In the genomic region with DNA sequence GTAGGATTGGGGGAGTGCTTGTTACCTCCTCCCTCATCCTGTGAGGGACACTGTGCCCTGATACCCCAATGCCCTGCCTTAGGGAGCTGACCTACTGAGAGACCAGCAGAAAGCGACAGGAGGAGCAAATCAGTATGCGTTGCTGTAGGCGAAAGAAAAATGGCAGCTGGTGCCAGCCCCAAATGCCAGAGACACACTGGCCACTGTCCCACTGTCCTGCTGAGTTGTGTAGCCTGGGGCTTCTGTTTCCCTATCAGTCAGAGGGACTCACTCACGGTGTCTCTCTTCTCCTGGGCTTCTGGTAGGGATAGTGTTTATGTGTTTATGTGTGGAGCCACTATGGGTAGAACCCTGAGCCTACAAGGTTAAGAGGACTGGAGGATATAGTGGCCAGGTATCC, we compare ENCODE assay signal across 12 mouse cellular contexts. TPM values are rescaled to one million over a fixed set of nuclear protein-coding genes. Genes with fewer than 3 reads are reported as not detected.
A peak's percentile ranks its signal among the peaks of the same experiment; 100 is the strongest.
DNase-seq lines count a peak whose midpoint lies in the region; ATAC-seq and TF ChIP-seq lines count a peak whose summit lies in the region.
"Had no signal": no experiment of that assay in that cellular context is flagged by ENCODE, and none has a peak within 500 bp of the region (broad histone marks: within the 10 kb centered on the region; RNA-seq: fewer than 3 reads in every experiment).

No protein-coding gene starts in this region.

- H3K4me1 ChIP-seq in heart, embryonic 14.5 days (ENCODE audit: control insufficient read depth in 2 of 2, insufficient read depth in 2 of 2, low read length in 2 of 2), result peaks cover 18 to 27% of the 10 kb centered on the region in 2 experiments; a peak in 3 of 4 replicates
- peaks cover 34% of the 10 kb centered on the region for H3K4me1 ChIP-seq in lung, embryonic 15.5 days
- 0 out of 2 replicates have a peak, but pooled peaks cover 2% of the 10 kb centered on the region for H3K4me1 ChIP-seq in embryonic fibroblast, embryonic 13.5 days (ENCODE audit: control insufficient read depth, insufficient read depth, low read length)
- H3K4me1 ChIP-seq in stomach, embryonic 15.5 days, result peaks cover 33% of the 10 kb centered on the region

- DNase-seq in heart, postnatal 4 days, result no peak
- DNase-seq in lung, postnatal 36 days, result no peak
- DNase-seq in right cerebral cortex, postnatal 10 days (ENCODE audit: low spot score in 2 of 2), result no peak
- DNase-seq in urinary bladder, postnatal 4 days (ENCODE audit: low spot score in 2 of 2), result no peak
- DNase-seq: retina, postnatal 1 day had no signal

- TF ChIP-seq CTCF in embryonic fibroblast, embryonic 13.5 days (IDR thresholded peaks at IDR 0.05; ENCODE audit: borderline replicate concordance, insufficient read depth, low read length), result no peak

- no peak for TF ChIP-seq POLR2A in embryonic fibroblast, embryonic 13.5 days (IDR thresholded peaks at IDR 0.05; ENCODE audit: low read depth, low read length)

- H3K27ac ChIP-seq in heart, embryonic 14.5 days (replicated peaks in 1 of 2; ENCODE audit: control insufficient read depth in 1 of 2, insufficient read depth in 1 of 2, low read depth in 2 of 2, low read length in 2 of 2), result no peak overlapping the region
- no peak overlapping the region for H3K27ac ChIP-seq in lung, embryonic 15.5 days
- no peak overlapping the region for H3K27ac ChIP-seq in embryonic fibroblast, embryonic 13.5 days (ENCODE audit: insufficient read depth, low read length)
- no peak overlapping the region for H3K27ac ChIP-seq in stomach, embryonic 15.5 days

- no peak overlapping the region for H3K9ac ChIP-seq in heart, embryonic 14.5 days (ENCODE audit: low read length)
- no peak overlapping the region for H3K9ac ChIP-seq in lung, embryonic 15.5 days
- H3K9ac ChIP-seq in stomach, embryonic 15.5 days, result no peak overlapping the region

- 77% methylated on average over 4 of the region's 4 CpGs for whole genome bisulfite sequencing in heart, embryonic 14.5 days
- 62% methylated on average over 4 of the region's 4 CpGs for WGBS in lung, embryonic 15.5 days
- WGBS in stomach, embryonic 15.5 days, result 82% methylated on average over 4 of the region's 4 CpGs

- H3K4me2 ChIP-seq in heart, embryonic 14.5 days (ENCODE audit: low read length), result peak overlapping the region; percentile 70
- peak overlapping the region; percentile 87 for H3K4me2 ChIP-seq in lung, embryonic 15.5 days
- peak overlapping the region; percentile 73 for H3K4me2 ChIP-seq in stomach, embryonic 15.5 days

- peaks cover 4% of the 10 kb centered on the region for H3K36me3 ChIP-seq in heart, embryonic 14.5 days (ENCODE audit: control insufficient read depth, insufficient read depth, low read length)
- peaks cover under 1% of the 10 kb centered on the region; the same call in 1 of the 2 replicates for H3K36me3 ChIP-seq in lung, embryonic 15.5 days
- H3K36me3 ChIP-seq in stomach, embryonic 15.5 days, result 0 out of 2 replicates have a peak, but pooled peaks cover under 1% of the 10 kb centered on the region

- H3K27me3 ChIP-seq in heart, embryonic 14.5 days (ENCODE audit: control insufficient read depth, insufficient read depth, low read length), result peaks cover 21% of the 10 kb centered on the region
- H3K27me3 ChIP-seq in lung, embryonic 15.5 days, result peaks cover 33% of the 10 kb centered on the region
- H3K27me3 ChIP-seq in stomach, embryonic 15.5 days (replicated peaks), result peaks cover 20% of the 10 kb centered on the region

- peak overlapping the region; percentile 64 to 71; a peak in 3 of 4 replicates for H3K4me3 ChIP-seq in heart, embryonic 14.5 days (ENCODE audit: control insufficient read depth in 1 of 2, insufficient read depth in 1 of 2, low read depth in 1 of 2, low read length in 2 of 2)
- H3K4me3 ChIP-seq in lung, embryonic 15.5 days, result peak overlapping the region; percentile 61
- H3K4me3 ChIP-seq in embryonic fibroblast, embryonic 13.5 days (ENCODE audit: insufficient read depth, low read length), result peak overlapping the region; percentile 81
- peak overlapping the region; percentile 56 for H3K4me3 ChIP-seq in stomach, embryonic 15.5 days (replicated peaks)

- H3K9me3 ChIP-seq in heart, embryonic 14.5 days (ENCODE audit: control insufficient read depth, low read length), result no peaks in the 10 kb centered on the region
- H3K9me3 ChIP-seq in lung, embryonic 15.5 days, result no peaks in the 10 kb centered on the region
- H3K9me3 ChIP-seq in stomach, embryonic 15.5 days, result no peaks in the 10 kb centered on the region

- ATAC-seq in heart, embryonic 14.5 days (ENCODE audit: insufficient number of reproducible peaks, insufficient read depth, low FRiP score, low read depth), result no peak
- no peak for ATAC-seq in lung, embryonic 15.5 days (ENCODE audit: borderline replicate concordance, extremely low read depth, low FRiP score, low TSS enrichment)
- no peak for ATAC-seq in stomach, embryonic 15.5 days (ENCODE audit: insufficient read depth, low FRiP score, low read depth)
- ATAC-seq: forebrain, embryonic 16.5 days had no signal

RNA-seq across cellular contexts. Expression of a gene that starts 1.5 kb away (rescaled TPM):
- polyA plus RNA-seq in heart, embryonic 14.5 days (2014; fragmentation: Nextera tagmentation; extraction: Ambion mirVana), result 42.2 and 54.1 TPM in 2 replicates
- 10 to 100 TPM; 25.4 to 25.6 TPM for total RNA-seq in heart, postnatal 4 days (2021)
- polyA plus RNA-seq in lung, embryonic 15.5 days (2015; fragmentation: Nextera tagmentation; extraction: Ambion mirVana), result 89.6 and 91.0 TPM in 2 replicates
- polyA plus RNA-seq in embryonic fibroblast, embryonic 13.5 days (2011; ENCODE audit: insufficient read length, low read depth, missing spikeins), result 136 and 146 TPM in 2 replicates
- polyA plus RNA-seq in stomach, embryonic 15.5 days (2015; fragmentation: Nextera tagmentation; extraction: Ambion mirVana), result 96.2 and 98.2 TPM in 2 replicates
- total RNA-seq: monocyte, adult 5-6 weeks had no signal

RNA-seq across cellular contexts. Expression of a gene that starts 12.7 kb away (rescaled TPM):
- 0.20 TPM in 1 of 2 replicates, not detected in the other for polyA plus RNA-seq in heart, embryonic 14.5 days (2014; fragmentation: Nextera tagmentation; extraction: Ambion mirVana)
- 1 to 10 TPM; 1.3 to 1.7 TPM for total RNA-seq in heart, postnatal 4 days (2021)
- polyA plus RNA-seq in lung, embryonic 15.5 days (2015; fragmentation: Nextera tagmentation; extraction: Ambion mirVana), result 0.09 TPM in 1 of 2 replicates, not detected in the other
- 0.72 and 1.4 TPM in 2 replicates for polyA plus RNA-seq in embryonic fibroblast, embryonic 13.5 days (2011; ENCODE audit: insufficient read length, low read depth, missing spikeins)
- polyA plus RNA-seq in stomach, embryonic 15.5 days (2015; fragmentation: Nextera tagmentation; extraction: Ambion mirVana), result 0.05 TPM in 1 of 2 replicates, not detected in the other
- total RNA-seq: monocyte, adult 5-6 weeks had no signal
- polyA plus RNA-seq: hindbrain, embryonic 11.5 days had no signal

RNA-seq across cellular contexts. Expression of a gene that starts 28.8 kb away (rescaled TPM):
- 49.1 and 57.6 TPM in 2 replicates for polyA plus RNA-seq in heart, embryonic 14.5 days (2014; fragmentation: Nextera tagmentation; extraction: Ambion mirVana)
- total RNA-seq in heart, postnatal 4 days (2021), result 100 to 1,000 TPM; 221 to 226 TPM
- polyA plus RNA-seq in lung, embryonic 15.5 days (2015; fragmentation: Nextera tagmentation; extraction: Ambion mirVana), result 48.3 and 53.9 TPM in 2 replicates
- 278 and 332 TPM in 2 replicates for polyA plus RNA-seq in embryonic fibroblast, embryonic 13.5 days (2011; ENCODE audit: insufficient read length, low read depth, missing spikeins)
- polyA plus RNA-seq in stomach, embryonic 15.5 days (2015; fragmentation: Nextera tagmentation; extraction: Ambion mirVana), result 48.5 and 51.4 TPM in 2 replicates
